ENCODE assay signal across 10 mouse cellular contexts in the genomic region with DNA sequence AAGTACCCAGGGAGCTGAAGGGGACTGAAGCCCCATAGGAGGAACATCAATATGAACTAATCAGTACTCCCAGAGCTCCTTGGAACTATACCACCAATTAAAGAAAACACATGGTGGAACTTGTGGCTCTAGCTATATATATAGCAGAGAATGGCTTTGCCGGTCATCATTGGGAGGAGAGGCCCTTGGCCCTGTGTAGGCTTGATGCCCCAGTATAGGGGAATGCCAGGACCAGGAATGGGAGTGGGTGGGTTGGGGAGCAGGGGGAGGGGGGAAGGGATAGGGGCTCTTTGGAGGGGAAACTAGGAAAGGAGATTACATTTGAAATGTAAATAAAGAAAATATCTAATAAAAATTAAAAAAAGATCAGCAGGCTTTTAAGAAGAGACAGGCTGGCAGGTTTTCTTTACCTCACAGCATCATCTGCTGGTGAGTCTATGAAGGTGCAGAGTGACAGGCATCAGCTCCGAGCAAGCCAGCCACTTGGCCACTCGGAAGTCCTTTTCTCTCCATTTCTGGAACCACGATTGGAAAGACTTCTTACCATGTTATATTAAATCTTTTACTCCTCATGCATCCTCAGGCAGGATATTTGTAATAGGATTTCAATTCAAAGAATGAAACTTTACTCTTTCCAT. TPM values are rescaled to one million over a fixed set of nuclear protein-coding genes. Genes with fewer than 3 reads are reported as not detected.
DNase-seq lines count a peak whose midpoint lies in the region; ATAC-seq and TF ChIP-seq lines count a peak whose summit lies in the region.
"Not testable (repeated sequence)": the region's sequence is repeated elsewhere in the genome, so short reads cannot be mapped to it uniquely, and the experiment has no call there.
"Had no signal": no experiment of that assay in that cellular context is flagged by ENCODE, and none has a peak within 500 bp of the region (broad histone marks: within the 10 kb centered on the region; RNA-seq: fewer than 3 reads in every experiment).

No protein-coding gene starts in this region.

- intact Hi-C loops in heart, adult 2 months (cut with DNase I), result loop anchor here (5.0 kb wide), 1 partner anchor 234 kb away; no protein-coding TSS in a partner anchor

- not testable (repeated sequence) for ATAC-seq in kidney, postnatal 0 days (replicated peaks; ENCODE audit: low FRiP score, low read depth); stomach, postnatal 0 days (ENCODE audit: low FRiP score, low TSS enrichment)

- DNase-seq in adrenal gland, postnatal 14 days, result peak; percentile 23
- DNase-seq in embryonic facial prominence, embryonic 10.5 days (ENCODE audit: low spot score), result peak; percentile 18
- not testable (repeated sequence) for DNase-seq in heart, adult 2 months; lung, adult 2 months; stomach, postnatal 0 days (ENCODE audit: low spot score)
- peak; percentile 66 for DNase-seq in kidney, postnatal 0 days (ENCODE audit: low spot score)

- not testable (repeated sequence) for H3ac ChIP-seq in myocyte (ENCODE audit: control insufficient read depth, insufficient read length)

- H3K9ac ChIP-seq in heart, adult 2 months (ENCODE audit: low read depth, low read length); kidney, postnatal 0 days (ENCODE audit: low read depth, low read length); stomach, postnatal 0 days (ENCODE audit: low read length): not testable (repeated sequence)

- not testable (repeated sequence) for H3K27me3 ChIP-seq in E14TG2a.4 (ENCODE audit: insufficient read depth, low read length); embryonic facial prominence, embryonic 10.5 days (replicated peaks; ENCODE audit: low read depth, poor library complexity, severe bottlenecking); heart, adult 2 months (ENCODE audit: control insufficient read depth, insufficient read depth, low read length); kidney, postnatal 0 days (ENCODE audit: insufficient read depth, low read length); myocyte (ENCODE audit: control insufficient read depth, insufficient read depth, insufficient read length); stomach, postnatal 0 days (ENCODE audit: control insufficient read depth, insufficient read depth, low read length)

- 50% methylated on average over 4 of the region's 4 CpGs for WGBS in embryonic facial prominence, embryonic 10.5 days
- 32% methylated on average over 4 of the region's 4 CpGs for WGBS in heart, adult 2 months
- 41% methylated on average over 4 of the region's 4 CpGs for WGBS in kidney, postnatal 0 days
- WGBS in lung, adult 2 months, result 39% methylated on average over 4 of the region's 4 CpGs
- WGBS in stomach, postnatal 0 days, result 33% methylated on average over 4 of the region's 4 CpGs

- not testable (repeated sequence) for H3K9me3 ChIP-seq in E14TG2a.4 (ENCODE audit: low read length); embryonic facial prominence, embryonic 10.5 days; kidney, postnatal 0 days (replicated peaks; ENCODE audit: low read length); stomach, postnatal 0 days (ENCODE audit: control insufficient read depth, low read length)

- H3K36me3 ChIP-seq in E14TG2a.4 (ENCODE audit: insufficient read depth, low read length); embryonic facial prominence, embryonic 10.5 days (replicated peaks); heart, adult 2 months (ENCODE audit: control insufficient read depth, insufficient read depth, low read length); kidney, postnatal 0 days (ENCODE audit: insufficient read depth, low read length); myocyte (ENCODE audit: control insufficient read depth, insufficient read depth); stomach, postnatal 0 days (ENCODE audit: control insufficient read depth, insufficient read depth, low read length): not testable (repeated sequence)

- TF ChIP-seq EP300 in heart, adult 2 months (IDR thresholded peaks at IDR 0.05; ENCODE audit: insufficient read depth, low read depth, low read length); stomach, postnatal 0 days (optimal IDR thresholded peaks at IDR 0.05): not testable (repeated sequence)

- not testable (repeated sequence) for H3K27ac ChIP-seq in embryonic facial prominence, embryonic 10.5 days (replicated peaks); heart, adult 2 months; kidney, postnatal 0 days; stomach, postnatal 0 days (replicated peaks)

- peak; percentile 71 for TF ChIP-seq CTCF in E14TG2a.4 (conservative IDR thresholded peaks at IDR 0.05; ENCODE audit: low read length)
- TF ChIP-seq CTCF in heart, adult 2 months (IDR thresholded peaks at IDR 0.05), result peak; percentile 77
- peak; percentile 75 for TF ChIP-seq CTCF in kidney, postnatal 0 days (IDR thresholded peaks at IDR 0.05; ENCODE audit: low read depth)
- peak; percentile 32 for TF ChIP-seq CTCF in lung, adult 2 months (IDR thresholded peaks at IDR 0.05; ENCODE audit: insufficient read depth, low read length)
- TF ChIP-seq CTCF in stomach, postnatal 0 days (IDR thresholded peaks at IDR 0.05; ENCODE audit: low read depth), result peak; percentile 80

- not testable (repeated sequence) for TF ChIP-seq POLR2A in heart, adult 2 months (IDR thresholded peaks at IDR 0.05; ENCODE audit: insufficient read depth, low read depth, low read length); lung, adult 2 months (IDR thresholded peaks at IDR 0.05; ENCODE audit: borderline replicate concordance, extremely low read depth, low read depth, low read length); myocyte (IDR thresholded peaks at IDR 0.05; ENCODE audit: insufficient read length, low read depth)

- H3K4me1 ChIP-seq in E14TG2a.4 (replicated peaks; ENCODE audit: low read depth, low read length); embryonic facial prominence, embryonic 10.5 days; heart, adult 2 months (ENCODE audit: control insufficient read depth, insufficient read depth, low read length); kidney, postnatal 0 days (replicated peaks; ENCODE audit: insufficient read depth, low read length); lung, adult 2 months (ENCODE audit: control insufficient read depth, insufficient read depth, low read length); stomach, postnatal 0 days (replicated peaks; ENCODE audit: control insufficient read depth, insufficient read depth): not testable (repeated sequence)

- not testable (repeated sequence) for H3K79me2 ChIP-seq in heart, adult 2 months (replicated peaks; ENCODE audit: control insufficient read depth, insufficient read depth, low read length); myocyte (ENCODE audit: control insufficient read depth, insufficient read depth)

- not testable (repeated sequence) for H3K4me2 ChIP-seq in kidney, postnatal 0 days (ENCODE audit: low read length); stomach, postnatal 0 days (replicated peaks; ENCODE audit: low read depth)
- H3K4me2 ChIP-seq in myocyte (ENCODE audit: low read depth), result peak overlapping the region; percentile 66

- H3K4me3 ChIP-seq in E14TG2a.4 (replicated peaks; ENCODE audit: low read length); embryonic facial prominence, embryonic 10.5 days; heart, adult 2 months; kidney, postnatal 0 days (replicated peaks; ENCODE audit: low read depth, low read length); lung, adult 2 months (replicated peaks; ENCODE audit: extremely low read depth, low read depth, low read length); myocyte; stomach, postnatal 0 days (ENCODE audit: low read depth, low read length): not testable (repeated sequence)

RNA-seq across cellular contexts. Expression of gene Ptx3, which starts 16.6 kb away (rescaled TPM):
- total RNA-seq in adrenal gland, postnatal 14 days (2021), result 0.44 and 0.45 TPM in 2 replicates
- polyA plus RNA-seq in embryonic facial prominence, embryonic 10.5 days (2016; fragmentation: Nextera tagmentation; extraction: Ambion mirVana), result 13.6 TPM in 2 replicates
- total RNA-seq in heart, adult 2 months (2021), result under 1 TPM; 0.50 to 0.52 TPM
- polyA plus RNA-seq in heart, adult 2 months (2012; rRNA removed), result 0.45 and 0.97 TPM in 2 replicates
- 7.8 and 11.2 TPM in 2 replicates for polyA plus RNA-seq in kidney, postnatal 0 days (2015; fragmentation: Nextera tagmentation; extraction: Ambion mirVana)
- polyA plus RNA-seq in lung, adult 2 months (2012; rRNA removed), result 0.57 and 0.93 TPM in 2 replicates
- polyA plus RNA-seq in myocyte (2012; fragmentation: generic; extraction: Trizol), result 0.88 TPM
- 1.7 and 2.5 TPM in 2 replicates for polyA plus RNA-seq in stomach, postnatal 0 days (2015; fragmentation: Nextera tagmentation; extraction: Ambion mirVana)
- total RNA-seq: granulocyte monocyte progenitor cell, adult 5-6 weeks had no signal
- polyA plus RNA-seq: activated CD4-positive, CD25-positive, alpha-beta regulatory T cell, adult 4 months had no signal
